In the genomic region with DNA sequence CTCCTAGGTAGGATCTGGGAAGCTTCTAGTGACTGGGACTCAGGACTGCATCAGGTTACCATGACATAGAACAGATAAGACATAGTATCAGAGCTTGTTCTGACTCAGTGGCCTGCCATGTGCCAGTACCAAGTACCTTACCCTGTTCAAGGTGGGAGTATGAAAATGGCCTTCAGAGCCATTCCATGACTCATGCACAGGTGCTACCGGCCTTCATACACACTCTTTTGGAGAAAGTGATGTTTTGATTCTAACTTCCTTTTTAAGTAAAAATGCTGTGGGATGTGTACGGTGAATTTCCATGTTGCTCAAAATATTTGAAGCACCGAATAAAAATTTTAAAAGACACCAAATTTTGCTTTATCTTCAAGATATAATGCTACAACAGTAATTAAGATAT, we compare ENCODE assay signal across 20 mouse cellular contexts.
DNase-seq lines count a peak whose midpoint lies in the region; ATAC-seq and TF ChIP-seq lines count a peak whose summit lies in the region.
"Had no signal": no experiment of that assay in that cellular context is flagged by ENCODE, and none has a peak within 500 bp of the region (broad histone marks: within the 10 kb centered on the region; RNA-seq: fewer than 3 reads in every experiment).

No protein-coding gene starts in this region.

- H3K36me3 ChIP-seq in CH12.LX (replicated peaks in 1 of 2; ENCODE audit: control insufficient read depth in 1 of 2, insufficient read depth in 1 of 2, low read length in 1 of 2) (no peaks in the 10 kb centered on the region), MEL (ENCODE audit: control insufficient read depth in 1 of 2, insufficient read depth in 2 of 2, low read length in 2 of 2) (peaks cover 0 to 13% of the 10 kb centered on the region in 2 experiments; a peak in 2 of 4 replicates)
- no peaks in the 10 kb centered on the region for H3K36me3 ChIP-seq in limb, embryonic 10.5 days
- H3K36me3 ChIP-seq: G1E had no signal

- no peak overlapping the region for H3K4me3 ChIP-seq in CH12.LX (replicated peaks in 1 of 3; ENCODE audit: low read depth in 2 of 3, low read length in 2 of 3, poor library complexity in 1 of 3)
- H3K4me3 ChIP-seq in MEL (ENCODE audit: control insufficient read depth in 1 of 2, insufficient read depth in 1 of 2, low read depth in 2 of 2, low read length in 2 of 2) = no peak overlapping the region
- H3K4me3 ChIP-seq in limb, embryonic 10.5 days = no peak overlapping the region

- TF ChIP-seq RAD21 in CH12.LX (IDR thresholded peaks at IDR 0.05; ENCODE audit: low read depth, low read length) = no peak
- TF ChIP-seq RAD21 in MEL (IDR thresholded peaks at IDR 0.05; ENCODE audit: low read depth, low read length) = no peak

- TF ChIP-seq CTCF in CH12.LX (conservative IDR thresholded peaks at IDR 0.05 in 1 of 2, IDR thresholded peaks at IDR 0.05 in 1 of 2; ENCODE audit: low read depth in 2 of 2, low read length in 2 of 2) (no peak), MEL (IDR thresholded peaks at IDR 0.05 in 2 of 3, conservative IDR thresholded peaks at IDR 0.05 in 1 of 3; ENCODE audit: control insufficient read depth in 1 of 3, insufficient read depth in 1 of 3, low read depth in 2 of 3, low read length in 3 of 3, poor library complexity in 1 of 3, severe bottlenecking in 1 of 3) (no peak)

- no peak for ATAC-seq in megakaryocyte-erythroid progenitor cell, adult 5-6 weeks (replicated peaks; ENCODE audit: low FRiP score, low TSS enrichment, poor library complexity, severe bottlenecking)
- ATAC-seq: activated CD4-positive, CD25-positive, alpha-beta regulatory T cell, adult 4 months; CD4-positive, CD25-positive, alpha-beta regulatory T cell, adult 4 months; Patski had no signal

- H3K4me1 ChIP-seq in CH12.LX (ENCODE audit: control insufficient read depth in 1 of 2, insufficient read depth in 2 of 2) (peaks cover 29 to 54% of the 10 kb centered on the region in 2 experiments), MEL (ENCODE audit: control insufficient read depth in 1 of 2, insufficient read depth in 2 of 2, low read length in 2 of 2) (peaks cover 5 to 14% of the 10 kb centered on the region in 2 experiments)
- no peaks in the 10 kb centered on the region for H3K4me1 ChIP-seq in limb, embryonic 10.5 days

- H3K79me2 ChIP-seq in CH12.LX (replicated peaks; ENCODE audit: control insufficient read depth, extremely low read depth, insufficient read depth, poor library complexity, severe bottlenecking) (no peaks in the 10 kb centered on the region), MEL (ENCODE audit: control insufficient read depth, insufficient read depth, low read length, poor library complexity) (no peaks in the 10 kb centered on the region)

- 93% methylated on average over 3 of the region's 3 CpGs for WGBS in limb, embryonic 10.5 days

- H3K9me3 ChIP-seq in CH12.LX (replicated peaks; ENCODE audit: low read length) = no peaks in the 10 kb centered on the region
- H3K9me3 ChIP-seq in MEL (replicated peaks; ENCODE audit: insufficient read depth, low read length) = no peaks in the 10 kb centered on the region
- H3K9me3 ChIP-seq in limb, embryonic 10.5 days (replicated peaks) = no peaks in the 10 kb centered on the region
- H3K9me3 ChIP-seq: G1E had no signal

- H3K4me2 ChIP-seq in CH12.LX (ENCODE audit: insufficient read depth, low read depth, poor library complexity, severe bottlenecking) = no peak overlapping the region

- no peak for DNase-seq in CH12.LX (ENCODE audit: extremely low read depth)
- no peak for DNase-seq in MEL (ENCODE audit: low read depth, low spot score)
- no peak for DNase-seq in limb, embryonic 10.5 days (ENCODE audit: low spot score)
- DNase-seq: adrenal gland, adult 2 months; adrenal gland, adult 8-10 months; adrenal gland, postnatal 10 days; adrenal gland, postnatal 14 days; adrenal gland, postnatal 25 days; adrenal gland, postnatal 36 days; B cell, adult 2 months; cerebellum, adult 11 months; cerebellum, adult 11-12 months; cerebellum, adult 18-20 months; cerebellum, adult 2 months; cerebellum, adult 8-10 months had no signal

- TF ChIP-seq EP300 in CH12.LX (IDR thresholded peaks at IDR 0.05; ENCODE audit: low read length) (peak; percentile 82), MEL (IDR thresholded peaks at IDR 0.05; ENCODE audit: low read depth in 1 of 2, low read length in 2 of 2) (no peak)

- H3K9ac ChIP-seq in CH12.LX (ENCODE audit: insufficient read depth, low read depth) = no peak overlapping the region
- H3K9ac ChIP-seq in MEL (ENCODE audit: control insufficient read depth, low read depth, low read length, poor library complexity, severe bottlenecking) = no peak overlapping the region

- H3K27ac ChIP-seq in CH12.LX (ENCODE audit: insufficient read depth, low read depth) = no peak overlapping the region
- no peak overlapping the region for H3K27ac ChIP-seq in MEL (ENCODE audit: control insufficient read depth, low read depth, low read length)
- no peak overlapping the region for H3K27ac ChIP-seq in limb, embryonic 10.5 days

- dilution Hi-C loops in CH12.LX (cut with MboI; ENCODE audit: extremely low pct_ligation_motif_present, extremely low pct_unique_long_range_greater_than_20kb, low sequenced_read_pairs) = no loop called here

- in situ Hi-C loops in CH12.LX (cut with MboI; ENCODE audit: low pct_ligation_motif_present, low pct_unique_long_range_greater_than_20kb, low sequenced_read_pairs) = loop anchor here (5.0 to 10.0 kb wide), 2 partner anchors 39 to 399 kb away; no protein-coding TSS in a partner anchor

- H3K27me3 ChIP-seq in CH12.LX (replicated peaks) (no peaks in the 10 kb centered on the region), MEL (ENCODE audit: control insufficient read depth in 1 of 2, insufficient read depth in 2 of 2, low read length in 2 of 2) (no peaks in the 10 kb centered on the region)
- no peaks in the 10 kb centered on the region for H3K27me3 ChIP-seq in limb, embryonic 10.5 days (ENCODE audit: low read depth, poor library complexity, severe bottlenecking)

- TF ChIP-seq POLR2A in CH12.LX (IDR thresholded peaks at IDR 0.05; ENCODE audit: low read depth, low read length) (no peak), MEL (IDR thresholded peaks at IDR 0.05; ENCODE audit: control insufficient read depth in 1 of 2, insufficient read depth in 1 of 2, low read depth in 1 of 2, low read length in 2 of 2, poor library complexity in 1 of 2) (no peak)

TF ChIP-seq in CH12.LX, 34 proteins besides CTCF, POLR2A, EP300 and RAD21:
- TF ChIP-seq ZC3H11A (IDR thresholded peaks at IDR 0.05; ENCODE audit: low read depth, low read length) (no peak), GABPA (IDR thresholded peaks at IDR 0.05; ENCODE audit: insufficient replicate concordance, low read depth, low read length) (no peak), JUND (conservative IDR thresholded peaks at IDR 0.05; ENCODE audit: low read depth, low read length) (peak; percentile 73), SMC3 (IDR thresholded peaks at IDR 0.05; ENCODE audit: low read depth, low read length) (no peak), IRF4 (IDR thresholded peaks at IDR 0.05; ENCODE audit: low read depth, low read length) (no peak; the same call in 1 of the 2 replicates), MAX (IDR thresholded peaks at IDR 0.05; ENCODE audit: low read length) (peak; percentile 39; the same call in 1 of the 2 replicates), MEF2A (IDR thresholded peaks at IDR 0.05; ENCODE audit: borderline replicate concordance, low read depth, low read length) (no peak), BHLHE40 (IDR thresholded peaks at IDR 0.05; ENCODE audit: low read depth, low read length) (0 out of 2 replicates have a peak, but pooled peaks have one; percentile 25), USF2 (conservative IDR thresholded peaks at IDR 0.05; ENCODE audit: low read depth, low read length) (no peak), ETS1 (conservative IDR thresholded peaks at IDR 0.05; ENCODE audit: low read depth, low read length) (peak; percentile 58), JUN (IDR thresholded peaks at IDR 0.05; ENCODE audit: insufficient read depth, low read depth, low read length) (peak; percentile 34; the same call in 1 of the 2 replicates)
TF ChIP-seq in CH12.LX: peak in this region for 5.

TF ChIP-seq in MEL, 35 proteins besides CTCF, POLR2A, EP300 and RAD21:
- TF ChIP-seq GATA1 (IDR thresholded peaks at IDR 0.05; ENCODE audit: low read depth, low read length) (0 out of 2 replicates have a peak, but pooled peaks have one; percentile 17), ELF1 (IDR thresholded peaks at IDR 0.05; ENCODE audit: low read depth, low read length) (no peak)
